Mouse (Mus musculus) liver, embryonic 16.5 days (tissue): Measurements from ENCODE around the gene Zc3h14. TPM values are rescaled to one million over a fixed set of nuclear protein-coding genes. Genes with fewer than 3 reads are reported as not detected.

ENCODE experiments used
- ATAC-seq: fragments of 200-750 bp; cut with Nextera tagmentation; 2 replicates; pipeline ENCODE4 v1.8.0; 2017; ENCODE audit warnings: low read depth, mild to moderate bottlenecking, moderate number of reproducible peaks, moderate library complexity
- H3K27ac ChIP-seq: fragments of 300-500 bp; sonication (generic); 2 replicates; pipeline ENCODE4 v1.5.1; 2014; ENCODE audit warnings: mild to moderate bottlenecking, low read length
- H3K27me3 ChIP-seq: fragments of 300-500 bp; sonication (generic); 2 replicates; pipeline ENCODE4 v1.6.1; 2014; ENCODE audit warnings: low read depth, low read length, mixed read lengths; ENCODE audit not compliant: control insufficient read depth, insufficient read depth
- H3K36me3 ChIP-seq: fragments of 300-500 bp; sonication (generic); 2 replicates; pipeline ENCODE4 v1.6.1; 2014; ENCODE audit warnings: mild to moderate bottlenecking; ENCODE audit not compliant: control insufficient read depth, insufficient read depth
- H3K4me1 ChIP-seq: fragments of 300-500 bp; sonication (generic); 2 replicates; pipeline ENCODE4 v1.6.1; 2014; ENCODE audit warnings: low read depth, low read length, mixed read lengths; ENCODE audit not compliant: control insufficient read depth
- H3K4me2 ChIP-seq: fragments of 300-500 bp; sonication (generic); 2 replicates; pipeline ENCODE4 v1.6.1; 2014; ENCODE audit warnings: low read depth, low read length, mixed read lengths
- H3K4me3 ChIP-seq: fragments of 300-500 bp; sonication (generic); 2 replicates; pipeline ENCODE4 v1.5.1; 2014; ENCODE audit warnings: low read depth, mild to moderate bottlenecking, low read length
- H3K9ac ChIP-seq: fragments of 300-500 bp; sonication (generic); 2 replicates; pipeline ENCODE4 v1.6.1; 2014; ENCODE audit warnings: low read depth, low read length
- H3K9me3 ChIP-seq: fragments of 300-500 bp; sonication (generic); replicated peaks from 2 replicates; pipeline ENCODE4 v1.6.1; 2016; ENCODE audit warnings: low read length; ENCODE audit not compliant: control insufficient read depth
- WGBS: fragments of 180-500 bp; shearing (Covaris S2); extraction: QIAGEN DNeasy Blood & Tissue Kit; methylation state at CpG from one replicate; pipeline ENCODE4 v1.1.7; 2014; ENCODE audit not compliant: insufficient replicate concordance; 5-methylcytosine and 5-hydroxymethylcytosine counted together
- polyA plus RNA-seq: library from polyadenylated mRNA; unstranded; fragments of >200 nt; fragmentation: Nextera tagmentation; extraction: Ambion mirVana; gene quantifications from 2 replicates; pipeline ENCODE4 v1.2.1, GENCODE M21; 2015

The Zc3h14 gene
- polyA plus RNA-seq, 1 experiment from 2014 or later = 30.8 TPM

- 79% methylated on average over 3 of the region's 3 CpGs for WGBS
- Histone ChIP-seq H3K27me3 (no peaks in the 10 kb centered on the region), H3K27ac (no peak overlapping the region), H3K9me3 (no peaks in the 10 kb centered on the region), H3K4me3 (no peak overlapping the region), H3K9ac (no peak overlapping the region), H3K36me3 (no peaks in the 10 kb centered on the region), H3K4me1 (no peaks in the 10 kb centered on the region), H3K4me2 (no peak overlapping the region)
- no peak for ATAC-seq
Observed at GRCm38 (mm10) chr12:98804078-98804748, 57.4 kb downstream of the Zc3h14 start.

DNA sequence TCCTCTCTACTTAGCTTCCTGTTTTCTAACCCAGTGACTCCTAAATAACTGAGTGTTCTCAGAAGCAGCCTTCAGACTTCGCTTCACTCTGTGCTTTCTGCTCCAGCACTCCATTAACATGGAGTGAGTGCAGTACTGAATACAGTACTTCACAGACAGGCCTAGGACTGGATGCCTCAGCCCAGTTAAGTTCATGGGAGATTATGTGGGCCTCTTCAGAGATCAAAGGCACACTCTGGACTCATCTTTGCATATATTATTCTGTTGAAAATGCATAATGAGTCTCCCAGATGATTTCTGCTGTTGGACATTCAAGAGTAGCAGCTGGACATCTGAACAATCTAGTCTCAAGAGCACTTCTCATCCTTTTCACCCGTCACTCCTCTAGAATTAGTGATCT, 74.0 kb downstream of the Zc3h14 start:
- no peaks in the 10 kb centered on the region for H3K9me3 ChIP-seq
- 59% methylated on average over 2 of the region's 2 CpGs for WGBS
- no peak overlapping the region for H3K4me3 ChIP-seq
- no peak overlapping the region for H3K27ac ChIP-seq
- no peak for ATAC-seq
- H3K4me1 ChIP-seq = no peaks in the 10 kb centered on the region
- H3K36me3 ChIP-seq = no peaks in the 10 kb centered on the region
- no peak overlapping the region for H3K4me2 ChIP-seq
- no peak overlapping the region for H3K9ac ChIP-seq
- H3K27me3 ChIP-seq = no peaks in the 10 kb centered on the region

- no peak overlapping the region for H3K4me3 ChIP-seq
- no peaks in the 10 kb centered on the region for H3K9me3 ChIP-seq
- H3K27ac ChIP-seq = no peak overlapping the region
- WGBS = 50% methylated on average over 7 of the region's 7 CpGs
- ATAC-seq = no peak
- H3K36me3 ChIP-seq = no peaks in the 10 kb centered on the region
- H3K4me2 ChIP-seq = no peak overlapping the region
- H3K4me1 ChIP-seq = no peaks in the 10 kb centered on the region
- no peaks in the 10 kb centered on the region for H3K27me3 ChIP-seq
- no peak overlapping the region for H3K9ac ChIP-seq
Observed at GRCm38 (mm10) chr12:98831122-98831521, 84.4 kb downstream of the Zc3h14 start.

GRCm38 (mm10) chr12:98832929-98833598, 86.3 kb downstream of the Zc3h14 start:
- Histone ChIP-seq H3K27ac (no peak overlapping the region), H3K36me3 (no peaks in the 10 kb centered on the region), H3K4me1 (no peaks in the 10 kb centered on the region), H3K9me3 (no peaks in the 10 kb centered on the region), H3K27me3 (no peaks in the 10 kb centered on the region), H3K4me3 (no peak overlapping the region), H3K4me2 (no peak overlapping the region), H3K9ac (no peak overlapping the region)
- no peak for ATAC-seq
- 51% methylated on average over 8 of the region's 8 CpGs for WGBS

GRCm38 (mm10) chr12:98833901-98834300, 87.1 kb downstream of the Zc3h14 start:
- H3K9me3 ChIP-seq = no peaks in the 10 kb centered on the region
- no peaks in the 10 kb centered on the region for H3K36me3 ChIP-seq
- no peak overlapping the region for H3K4me3 ChIP-seq
- no peak overlapping the region for H3K27ac ChIP-seq
- H3K27me3 ChIP-seq = no peaks in the 10 kb centered on the region
- no peak overlapping the region for H3K4me2 ChIP-seq
- H3K9ac ChIP-seq = no peak overlapping the region
- H3K4me1 ChIP-seq = no peaks in the 10 kb centered on the region
- no peak for ATAC-seq
- WGBS = 62% methylated on average over 1 of the region's 1 CpGs

DNA sequence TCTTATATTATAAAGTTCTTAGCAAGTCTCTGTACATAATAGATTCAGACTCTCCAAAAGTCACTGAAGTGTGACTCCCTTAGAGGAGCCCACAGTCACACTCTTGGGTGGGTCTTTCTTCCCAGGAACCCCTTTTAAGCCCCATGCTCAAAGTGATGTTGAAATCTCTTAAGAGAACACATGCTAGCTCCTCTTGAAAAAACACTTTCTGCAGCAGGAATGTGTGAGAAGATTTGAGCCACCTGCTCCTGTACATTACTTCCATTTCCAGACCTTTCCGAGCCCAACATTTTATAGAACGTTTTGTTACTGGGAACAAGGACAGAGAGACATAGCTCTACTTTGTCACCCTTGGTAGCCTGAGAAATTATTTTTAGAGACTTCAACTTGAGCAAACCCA, 88.1 kb downstream of the Zc3h14 start:
- Histone ChIP-seq H3K27ac (no peak overlapping the region), H3K27me3 (no peaks in the 10 kb centered on the region), H3K4me1 (no peaks in the 10 kb centered on the region), H3K9ac (no peak overlapping the region), H3K4me2 (no peak overlapping the region), H3K9me3 (no peaks in the 10 kb centered on the region), H3K36me3 (no peaks in the 10 kb centered on the region), H3K4me3 (no peak overlapping the region)
- 73% methylated on average over 2 of the region's 2 CpGs for WGBS
- ATAC-seq = no peak

DNA sequence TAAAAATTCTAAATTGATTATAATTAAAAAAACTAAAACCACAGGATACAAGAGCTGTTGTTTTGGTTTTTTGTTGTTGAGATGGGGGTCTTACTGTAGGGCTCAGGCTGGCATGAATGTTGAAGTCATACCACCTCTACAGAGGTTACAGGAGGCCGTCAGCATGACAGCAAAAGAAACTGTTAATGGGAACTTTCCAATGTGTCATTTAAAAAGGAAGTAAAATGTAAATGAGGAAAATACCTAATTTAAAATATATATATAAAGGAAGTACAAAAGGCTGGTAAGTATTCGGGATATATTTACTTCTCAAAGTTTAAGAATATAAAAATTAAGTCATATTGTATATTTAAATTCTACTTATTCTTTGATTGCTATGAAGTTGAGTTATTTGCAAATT, 88.7 kb downstream of the Zc3h14 start:
- no peak overlapping the region for H3K4me3 ChIP-seq
- no peaks in the 10 kb centered on the region for H3K9me3 ChIP-seq
- no peak overlapping the region for H3K27ac ChIP-seq
- no peaks in the 10 kb centered on the region for H3K27me3 ChIP-seq
- no peak for ATAC-seq
- no peak overlapping the region for H3K4me2 ChIP-seq
- no peak overlapping the region for H3K9ac ChIP-seq
- no peaks in the 10 kb centered on the region for H3K4me1 ChIP-seq
- whole genome bisulfite sequencing = 57% methylated on average over 2 of the region's 2 CpGs
- no peaks in the 10 kb centered on the region for H3K36me3 ChIP-seq

Other genes starting within 250 kb of the Zc3h14 start
- not detected in 2 replicates for gene Kcnk10, start 168.7 kb upstream of the Zc3h14 start, polyA plus RNA-seq
- 1.3 and 1.5 TPM in 2 replicates for gene Spata7, start 118.8 kb upstream of the Zc3h14 start, polyA plus RNA-seq
- 2.2 and 2.9 TPM in 2 replicates for gene Ptpn21, start 9.6 kb upstream of the Zc3h14 start, polyA plus RNA-seq
- gene Eml5, start 154.5 kb downstream of the Zc3h14 start, polyA plus RNA-seq = 0.37 and 0.62 TPM in 2 replicates
- gene Ttc8, start 173.6 kb downstream of the Zc3h14 start, polyA plus RNA-seq = 2.2 and 2.3 TPM in 2 replicates